Mouse (Mus musculus) testis, adult 2 months (tissue): ENCODE measurements at regions not wholly inside any gene's neighbourhood (a gene's known extent, or its start where the extent isn't known, plus 50 kb on each side); places are given as distances from the start of the nearest gene placed in this dataset.
A peak's percentile ranks its signal among the peaks of the same experiment; 100 is the strongest.

Experiments used
- CTCF ChIP-seq: fragments of 200-500 bp; IDR thresholded peaks from 2 replicates; pipeline ENCODE4 v1.5.1; 2012; ENCODE audit warnings: low read depth, mild to moderate bottlenecking, inconsistent platforms, low read length, moderate library complexity; ENCODE audit not compliant: control insufficient read depth, insufficient read depth, insufficient replicate concordance
- POLR2A ChIP-seq: fragments of 200-500 bp; IDR thresholded peaks from 2 replicates; pipeline ENCODE4 v1.6.1; 2012; ENCODE audit warnings: low read depth, mild to moderate bottlenecking, inconsistent platforms, low read length, moderate library complexity; ENCODE audit not compliant: control insufficient read depth

- TF ChIP-seq CTCF (no peak), POLR2A (0 out of 2 replicates have a peak, but pooled peaks have one; percentile 8)
These were observed 1861.7 kb upstream of the Lrrc6 start for GRCm38 (mm10) chr15:68362081-68363057.
